Mouse (Mus musculus) ES-Bruce4 (cell line): ENCODE results near the gene Ahdc1.

ENCODE experiments used
- CTCF ChIP-seq: IDR thresholded peaks from one replicate; pipeline ENCODE4 v1.8.1; 2011; ENCODE audit warnings: low read depth, low read length
- EP300 ChIP-seq: IDR thresholded peaks from 2 replicates; pipeline ENCODE4 v1.6.1; 2011; ENCODE audit warnings: low read depth, low read length; ENCODE audit not compliant: insufficient read depth
- POLR2A ChIP-seq: IDR thresholded peaks from one replicate; pipeline ENCODE4 v1.8.1; 2011; ENCODE audit warnings: low read length; ENCODE audit not compliant: insufficient read depth

- TF ChIP-seq EP300 (no peak), POLR2A (no peak), CTCF (no peak)
These were observed 108.5 kb downstream of the Ahdc1 start for GRCm38 (mm10) chr4:133119579-133119978.
